Mouse (Mus musculus): ENCODE measurements around the gene Rpl27. TPM values are rescaled to one million over a fixed set of nuclear protein-coding genes. Genes with fewer than 3 reads are reported as not detected.
"Not testable (repeated sequence)": the region's sequence is repeated elsewhere in the genome, so short reads cannot be mapped to it uniquely, and the experiment has no call there.

The Rpl27 gene
- total RNA-seq, 2 experiments from 2014 or later, result 49.7 to 52.9 TPM

DNA sequence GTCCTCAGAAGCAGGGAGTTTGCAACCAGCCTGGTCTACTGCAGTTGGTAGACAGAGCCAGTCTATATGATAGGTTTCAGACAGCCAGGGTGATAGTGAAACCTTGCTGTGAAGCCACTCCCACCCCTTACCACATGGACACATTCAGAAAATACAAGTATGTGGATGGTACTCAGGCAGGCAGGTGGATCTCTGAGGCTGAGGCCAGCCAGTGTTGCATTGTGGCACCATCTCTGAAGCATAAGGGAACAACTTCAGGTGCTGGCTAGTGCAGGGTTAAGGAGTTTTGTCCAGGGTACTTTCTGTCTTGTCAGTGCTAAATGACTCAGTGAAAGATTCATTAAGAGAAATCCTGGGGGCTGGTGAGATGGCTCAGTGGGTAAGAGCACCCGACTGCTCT, 4.2 kb downstream of the Rpl27 start:
- no peak for DNase-seq

DNA sequence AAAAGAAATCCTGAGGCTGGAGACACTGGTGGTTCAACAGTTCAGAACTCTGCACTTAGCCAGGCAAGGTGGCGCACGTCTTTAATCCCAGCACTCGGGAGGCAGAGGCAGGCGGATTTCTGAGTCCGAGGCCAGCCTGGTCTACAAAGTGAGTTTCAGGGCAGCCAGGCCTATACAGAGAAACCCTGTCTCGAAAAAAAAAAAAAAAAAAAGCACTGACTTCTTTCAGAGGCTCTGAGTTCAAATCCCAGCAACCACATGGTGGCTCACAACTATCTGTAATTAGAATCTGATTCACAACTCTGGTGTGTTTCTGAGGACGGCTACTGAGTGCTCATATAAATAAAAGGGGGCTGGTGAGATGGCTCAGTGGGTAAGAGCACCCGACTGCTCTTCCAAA, 4.8 kb downstream of the Rpl27 start:
- intact Hi-C loops (cut with DNase I); DNase-seq: not testable (repeated sequence)

More for the DNA sequence above, 4.2 kb downstream of the Rpl27 start:
- intact Hi-C loops (cut with DNase I), result no loop called here

DNA sequence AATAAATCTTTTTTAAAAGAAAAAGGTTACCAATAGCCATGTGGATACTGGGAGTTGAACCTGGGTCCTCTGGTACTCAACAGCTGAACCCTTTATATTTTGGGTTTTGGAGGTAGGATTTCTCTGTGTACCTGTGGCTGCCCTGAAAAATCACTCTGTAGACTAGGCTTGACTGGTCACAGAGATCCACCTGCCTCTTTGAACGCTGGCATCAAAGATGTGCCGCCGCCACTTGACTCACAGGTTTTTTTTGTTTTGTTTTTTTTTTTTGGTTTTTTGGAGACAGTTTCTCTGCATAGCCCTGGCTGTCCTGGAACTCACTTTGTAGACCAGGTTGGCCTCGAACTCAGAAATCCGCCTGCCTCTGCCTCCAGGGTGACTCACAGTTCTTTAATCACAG, 5.7 kb downstream of the Rpl27 start:
- intact Hi-C loops (cut with DNase I), result loop anchor here (2.0 kb wide), 1 partner anchor 17 kb away; the partner anchor contains the start of gene Rnd2
- DNase-seq, result no peak

DNA sequence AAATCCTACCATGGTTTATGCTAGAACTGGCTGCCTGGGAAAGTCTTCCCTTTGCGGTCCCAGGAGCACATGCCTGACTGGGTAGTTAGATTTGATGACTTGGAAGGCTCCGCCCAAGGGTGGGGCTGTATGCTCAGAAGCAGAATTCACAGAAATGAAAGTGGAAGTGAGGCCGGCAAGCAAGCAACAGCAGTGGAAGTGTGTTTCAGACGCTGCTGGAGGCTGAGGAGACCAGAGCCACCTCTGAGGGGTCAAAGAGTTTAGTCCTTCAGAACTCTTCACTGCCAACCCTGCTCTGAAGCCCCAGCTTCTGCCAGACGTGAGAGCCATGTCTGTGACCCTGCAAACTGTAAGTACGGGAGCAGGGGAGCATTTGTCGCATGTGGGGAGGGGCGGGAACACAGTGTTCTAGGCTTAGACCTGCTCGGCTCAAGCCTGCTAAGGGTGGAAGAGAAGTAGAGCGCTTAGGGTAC, 6.2 kb downstream of the Rpl27 start, which contains the start of gene Ifi35:
Ifi35 (plus strand) TSS at position 134 of the 473 bp plus-strand sequence.
- peak; percentile 74 to 79 for DNase-seq
- intact Hi-C loops (cut with DNase I), result loop anchor here (2.0 kb wide), 1 partner anchor 16 kb away; the partner anchor contains the start of gene Rnd2

DNA sequence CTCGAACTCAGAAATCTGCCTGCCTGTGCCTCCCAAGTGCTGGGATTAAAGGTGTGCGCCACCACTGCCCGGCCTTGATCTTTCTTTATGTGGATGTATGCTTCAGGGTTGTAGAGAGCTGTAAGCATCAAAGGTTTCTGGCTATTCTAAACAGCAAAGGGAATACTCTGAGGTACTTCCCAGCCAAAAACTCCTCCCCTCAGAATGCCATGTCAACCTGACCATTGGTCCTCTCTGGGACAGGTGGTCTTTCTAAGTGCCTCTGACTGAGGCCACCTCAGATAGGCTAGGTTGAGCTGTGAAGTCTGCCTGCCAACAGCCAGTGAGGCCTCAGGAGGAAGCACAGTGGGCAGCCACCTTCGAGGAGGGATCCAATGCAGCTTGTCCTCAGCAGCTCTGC, 6.8 kb downstream of the Rpl27 start:
- intact Hi-C loops (cut with DNase I), result loop anchor here (2.0 kb wide), 1 partner anchor 16 kb away; the partner anchor contains the start of gene Rnd2
- no peak for DNase-seq

DNA sequence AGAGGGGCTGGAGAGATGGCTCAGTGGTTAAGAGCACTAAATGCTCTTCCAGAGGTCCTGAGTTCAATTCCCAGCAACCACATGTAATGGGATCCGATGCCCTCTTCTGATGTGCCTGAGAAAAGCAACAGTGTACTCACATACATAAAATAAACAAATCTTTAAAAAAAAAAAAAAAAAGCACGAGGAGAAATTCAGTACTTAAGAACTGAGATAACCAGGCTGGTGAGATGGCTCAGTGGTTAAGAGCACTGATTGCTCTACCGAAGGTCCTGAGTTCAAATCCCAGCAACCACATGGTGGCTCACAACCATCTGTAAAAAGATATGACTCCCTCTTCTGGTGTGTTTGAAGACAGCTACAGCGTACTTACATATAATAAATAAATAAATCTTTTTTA, 7.5 kb downstream of the Rpl27 start:
- intact Hi-C loops (cut with DNase I), result loop anchor here (2.0 kb wide), 1 partner anchor 15 kb away; the partner anchor contains the start of gene Rnd2
- DNase-seq, result not testable (repeated sequence)

DNA sequence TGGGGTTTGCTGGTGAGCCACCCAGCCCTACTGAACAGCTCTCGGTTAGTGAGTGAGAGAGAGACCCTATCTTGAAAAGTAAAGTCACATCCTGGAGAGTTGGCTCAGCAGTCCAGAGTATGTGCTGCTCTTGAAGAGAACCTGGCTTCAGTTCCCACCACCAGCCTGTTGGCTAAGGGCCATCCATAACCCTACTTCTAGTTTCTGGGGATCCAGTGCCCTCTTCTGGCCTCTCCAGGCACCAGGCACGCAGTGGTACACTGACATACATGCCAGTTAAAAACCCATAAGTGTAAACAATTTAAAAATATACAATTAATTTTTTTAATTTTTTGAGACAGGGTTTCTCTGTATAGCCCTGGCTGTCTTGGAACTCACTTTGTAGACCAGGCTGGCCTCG, 8.3 kb downstream of the Rpl27 start:
- intact Hi-C loops (cut with DNase I), result no loop called here
- DNase-seq, result no peak

DNA sequence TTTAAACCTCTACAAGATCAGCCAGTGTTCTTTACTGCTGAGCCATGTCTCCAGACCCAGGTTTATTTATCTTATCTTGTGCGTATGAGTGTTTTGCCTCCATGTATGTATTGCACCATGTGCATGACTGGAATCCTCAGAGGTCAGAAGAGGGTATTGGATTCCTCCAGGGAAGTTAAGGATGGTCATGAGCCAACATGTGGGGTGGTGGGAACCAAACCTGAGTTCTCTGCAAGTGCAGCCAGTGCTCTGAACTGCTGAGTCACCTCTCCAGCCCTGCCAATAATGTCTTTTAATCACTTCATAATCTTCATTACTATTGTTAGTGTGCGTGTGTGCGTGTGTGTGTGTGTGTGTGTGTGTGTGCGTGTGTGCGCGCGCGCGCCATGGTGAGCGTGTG, 9.4 kb downstream of the Rpl27 start:
- no peak for DNase-seq
- intact Hi-C loops (cut with DNase I), result no loop called here

DNA sequence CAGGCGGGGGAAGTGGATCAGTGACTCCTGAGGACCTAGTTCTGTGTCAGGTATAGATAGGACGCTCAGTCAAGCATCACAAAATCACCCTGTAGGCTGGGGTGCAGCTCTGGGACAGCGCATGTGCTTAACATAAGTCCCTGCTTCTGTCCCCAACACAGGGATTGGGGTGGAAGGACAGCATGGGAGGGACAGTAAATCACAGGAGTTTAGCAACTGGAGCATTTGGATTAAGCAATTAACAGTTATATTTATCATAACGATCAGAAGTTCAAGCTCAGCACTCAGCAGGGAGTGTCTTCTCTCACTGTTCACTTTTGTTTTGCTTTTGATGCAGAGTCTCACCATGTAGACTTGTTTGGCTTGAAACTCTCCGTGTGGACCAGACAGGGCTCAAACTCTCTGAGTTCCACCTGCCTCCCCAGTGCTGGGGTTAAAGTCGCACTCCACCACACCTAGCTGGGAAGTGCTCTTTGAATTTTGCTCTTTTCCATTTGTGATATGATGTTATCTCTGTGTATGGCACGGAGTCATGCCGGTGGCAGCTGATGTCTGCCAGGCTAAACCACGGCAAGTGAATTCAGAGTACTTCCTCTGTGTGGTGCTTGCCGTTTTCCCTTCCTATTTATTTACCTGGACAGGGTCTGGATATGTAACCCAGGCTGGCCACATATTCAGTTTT, 10.1 kb downstream of the Rpl27 start:
- DNase-seq, result no peak
- intact Hi-C loops (cut with DNase I), result no loop called here

DNA sequence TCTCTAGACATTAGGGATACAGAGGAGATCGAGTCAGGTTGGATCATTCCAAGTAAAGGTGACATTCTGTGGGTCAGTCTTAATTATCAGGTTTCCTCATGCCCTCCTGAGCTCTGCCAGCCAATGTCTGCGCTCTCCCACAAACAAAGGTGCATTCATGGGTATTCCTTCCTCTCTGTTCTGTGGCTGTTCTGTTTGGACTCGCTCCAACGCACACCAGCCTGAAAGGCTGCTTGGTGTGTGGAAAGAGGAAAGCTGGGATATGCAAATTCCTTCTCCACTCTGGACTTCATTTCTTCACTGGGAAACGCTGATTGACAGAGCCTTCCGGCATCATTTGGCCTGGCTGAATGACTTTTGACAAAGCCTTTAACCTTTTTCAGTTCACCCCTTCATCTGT, 12.6 kb downstream of the Rpl27 start:
- no peak for DNase-seq
- intact Hi-C loops (cut with DNase I), result no loop called here

DNA sequence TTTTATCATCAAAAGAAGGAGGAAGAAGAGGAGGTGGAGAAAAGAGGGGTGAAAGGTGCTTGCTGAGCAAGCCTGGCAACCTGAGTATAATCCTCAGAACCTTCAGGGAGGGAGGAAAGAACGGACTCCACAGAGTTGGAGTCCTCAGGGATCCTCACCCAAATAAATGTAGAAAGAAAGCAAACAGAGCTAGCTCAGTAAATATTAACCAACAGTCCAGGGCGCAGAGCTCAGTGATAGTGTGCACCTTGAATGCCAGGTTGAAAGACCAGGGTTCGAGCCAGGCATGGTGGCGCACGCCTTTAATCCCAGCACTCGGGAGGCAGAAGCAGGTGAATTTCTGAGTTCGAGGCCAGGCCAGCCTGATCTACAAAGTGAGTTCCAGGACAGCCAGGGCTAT, 13.5 kb downstream of the Rpl27 start:
- DNase-seq, result no peak
- intact Hi-C loops (cut with DNase I), result no loop called here

DNA sequence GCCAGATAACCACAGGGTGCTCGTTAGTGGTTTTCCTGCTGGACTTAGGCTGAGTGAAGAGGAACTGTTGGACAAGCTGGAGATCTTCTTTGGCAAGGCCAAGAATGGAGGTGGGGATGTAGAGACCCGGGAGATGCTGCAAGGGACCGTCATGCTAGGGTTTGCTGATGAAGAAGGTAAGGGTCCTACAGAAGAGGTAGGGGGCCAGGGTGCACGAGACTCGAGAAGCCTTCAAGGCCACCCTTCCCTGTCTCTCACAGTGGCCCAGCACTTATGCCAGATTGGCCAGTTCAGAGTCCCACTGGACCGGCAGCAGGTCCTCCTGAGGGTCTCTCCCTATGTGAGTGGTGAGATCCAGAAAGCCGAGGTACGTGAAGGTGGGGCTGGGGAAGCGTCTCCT, 15.5 kb downstream of the Rpl27 start:
- DNase-seq, result no peak
- intact Hi-C loops (cut with DNase I), result no loop called here

DNA sequence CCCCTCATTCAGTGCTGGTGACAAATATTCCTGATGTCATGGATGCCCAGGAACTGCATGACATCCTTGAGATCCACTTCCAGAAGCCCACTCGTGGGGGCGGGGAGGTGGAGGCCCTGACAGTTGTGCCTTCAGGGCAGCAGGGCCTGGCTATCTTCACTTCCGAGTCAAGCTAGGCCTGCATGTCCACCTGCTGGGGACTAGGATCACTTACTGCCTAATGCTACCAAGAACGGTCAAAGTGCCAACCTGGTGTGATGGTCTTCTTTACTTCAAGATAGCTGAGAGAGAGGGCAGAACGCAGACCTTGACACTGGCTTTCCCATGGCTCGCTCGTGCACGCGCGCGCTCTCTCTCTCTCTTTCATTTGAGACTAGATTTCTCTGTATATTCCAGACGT, 16.1 kb downstream of the Rpl27 start:
- no peak for DNase-seq
- intact Hi-C loops (cut with DNase I), result no loop called here

DNA sequence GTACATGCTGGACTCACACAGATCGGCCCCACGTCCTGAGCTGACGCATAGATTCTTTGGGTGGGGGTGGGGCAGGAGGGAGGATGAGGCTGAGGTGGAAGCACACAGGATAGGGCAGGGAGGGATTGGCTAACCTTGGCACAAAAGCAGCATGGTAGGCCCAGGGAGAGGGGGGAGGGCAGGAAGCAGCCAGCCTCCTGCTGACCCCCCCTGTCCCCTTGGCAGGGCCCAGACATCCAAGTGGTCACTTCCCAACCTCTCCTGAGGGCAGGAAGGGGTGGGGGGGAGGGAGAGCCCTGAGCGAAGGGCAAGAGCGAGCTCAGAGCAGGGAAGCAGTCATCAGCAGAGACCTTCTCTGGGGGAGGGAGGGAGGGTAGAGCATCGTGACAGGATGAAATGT, 17.6 kb downstream of the Rpl27 start:
- intact Hi-C loops (cut with DNase I), result no loop called here
- DNase-seq, result no peak

DNA sequence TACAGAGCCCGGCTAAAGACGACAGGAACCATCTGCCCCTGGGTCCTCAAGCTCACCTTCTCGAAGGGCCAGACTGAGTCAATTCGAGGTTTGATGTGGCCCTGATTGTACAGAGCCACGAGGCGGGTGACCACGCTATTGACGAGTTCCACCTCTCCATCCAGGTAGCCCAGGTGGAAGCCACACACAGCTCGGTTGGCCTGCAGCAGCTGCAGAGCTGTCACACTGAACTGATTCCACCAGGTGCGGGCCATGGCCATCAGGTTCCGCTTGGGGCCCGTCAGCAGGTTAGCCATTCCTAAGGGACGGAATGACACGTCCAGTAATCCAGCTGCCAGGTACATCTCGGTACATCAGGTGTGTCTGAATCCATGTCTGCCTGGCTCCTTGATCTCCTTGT, 18.2 kb downstream of the Rpl27 start:
- intact Hi-C loops (cut with DNase I), result no loop called here
- no peak for DNase-seq

DNA sequence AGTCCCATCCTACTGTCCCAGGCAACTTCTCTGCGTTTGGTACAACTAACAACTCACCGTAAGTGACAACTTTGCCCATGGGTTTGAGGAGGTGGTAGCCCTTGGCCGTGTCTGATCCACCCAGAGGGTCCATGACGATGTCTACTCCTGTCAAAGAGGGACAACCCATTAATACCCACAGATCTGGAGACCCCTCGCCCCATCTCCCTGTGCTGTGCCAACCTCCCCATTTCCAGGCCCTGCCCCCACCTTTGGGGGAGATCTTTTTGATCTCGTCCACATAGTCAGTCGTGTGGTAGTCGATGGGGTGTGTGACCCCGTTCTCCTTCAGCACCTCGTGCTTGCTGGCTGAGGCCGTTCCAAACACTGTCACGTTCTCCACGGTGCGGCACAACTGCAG, 20.0 kb downstream of the Rpl27 start:
- no peak for DNase-seq
- intact Hi-C loops (cut with DNase I), result no loop called here

DNA sequence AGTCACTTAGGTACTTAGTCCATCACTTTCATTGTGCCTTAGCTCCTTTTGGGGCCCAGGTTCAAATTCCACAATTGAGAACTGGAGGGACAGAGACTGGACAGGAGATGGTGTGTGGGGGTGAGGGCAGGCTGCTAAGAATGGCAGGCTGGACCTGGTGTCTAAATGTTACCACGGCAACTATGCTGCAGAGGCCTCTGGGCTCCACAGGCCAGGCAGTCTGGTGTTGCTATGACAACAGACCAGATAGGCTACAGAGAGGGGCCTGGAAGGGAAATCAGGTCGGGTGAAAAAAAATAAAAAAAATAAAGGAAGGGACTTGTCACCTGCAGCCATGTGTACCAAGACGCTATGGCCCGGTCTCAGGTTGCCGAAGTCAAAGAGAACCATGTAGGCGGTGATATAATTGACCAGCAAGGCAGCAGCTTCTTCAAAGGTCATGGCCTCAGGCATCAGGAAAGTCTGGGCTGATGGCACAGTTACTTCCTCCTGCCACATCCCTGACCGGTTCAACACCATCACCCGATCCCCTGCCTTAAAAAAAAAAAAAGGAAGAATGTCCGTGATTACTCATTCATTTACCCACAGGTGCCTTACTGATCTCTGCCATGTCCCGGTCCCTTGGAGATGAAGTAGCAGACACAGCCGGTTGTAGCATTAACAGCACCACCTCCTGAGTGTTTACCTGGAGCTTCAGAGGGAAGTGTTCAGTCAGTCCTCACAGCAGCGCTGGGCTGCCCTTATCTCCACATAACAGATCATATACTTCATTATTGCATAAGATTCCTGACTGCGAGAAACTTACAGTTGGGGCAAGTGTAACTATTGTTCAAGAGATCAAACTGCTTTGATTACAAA, 20.7 kb downstream of the Rpl27 start:
- DNase-seq, result no peak
- intact Hi-C loops (cut with DNase I), result no loop called here

DNA sequence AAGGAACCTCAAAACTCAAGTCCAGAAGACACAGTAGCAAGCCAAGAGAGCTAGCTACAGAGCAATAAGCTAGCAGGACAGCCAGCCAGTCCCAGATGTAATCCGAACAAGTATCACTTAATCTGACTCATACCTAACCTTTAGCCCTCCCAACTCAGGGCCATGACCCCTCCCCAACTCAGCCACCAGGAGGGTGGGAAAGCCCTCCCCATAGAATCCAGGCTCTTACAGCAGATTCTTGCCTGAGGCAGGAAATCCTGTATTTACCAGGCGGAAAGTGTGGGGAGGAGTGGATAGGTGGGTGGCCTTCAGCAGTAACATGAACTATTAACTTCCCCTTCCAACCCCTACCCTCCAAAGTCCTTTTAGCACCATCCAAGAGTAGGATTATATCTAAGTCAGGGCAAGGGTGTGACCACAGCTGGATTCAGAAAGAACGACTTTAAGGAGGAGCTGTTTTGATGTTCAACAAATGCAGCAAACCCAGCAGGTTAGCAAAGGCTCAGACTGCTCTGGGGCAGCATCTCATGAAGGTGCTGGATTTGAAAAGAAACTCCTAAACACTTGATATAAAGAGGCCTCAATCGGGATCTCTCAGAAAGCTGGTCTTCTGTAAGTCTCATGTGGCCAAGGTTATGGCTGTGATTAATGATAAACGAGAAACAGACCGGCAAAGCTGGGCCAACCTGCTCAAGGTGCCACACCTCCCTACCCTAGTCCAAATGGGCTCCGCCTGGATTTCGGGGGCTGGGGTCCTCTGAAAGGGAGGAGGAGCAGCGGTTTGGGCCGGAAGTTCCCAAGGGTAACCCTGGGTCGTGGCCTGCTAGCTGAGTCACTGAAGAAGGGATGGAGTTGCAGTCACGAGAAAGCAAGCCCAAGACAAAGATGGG, 22.4 kb downstream of the Rpl27 start, which contains the start of gene Rnd2:
Rnd2 (plus strand) TSS at position 789 of the 890 bp plus-strand sequence.
- no peak for DNase-seq

DNA sequence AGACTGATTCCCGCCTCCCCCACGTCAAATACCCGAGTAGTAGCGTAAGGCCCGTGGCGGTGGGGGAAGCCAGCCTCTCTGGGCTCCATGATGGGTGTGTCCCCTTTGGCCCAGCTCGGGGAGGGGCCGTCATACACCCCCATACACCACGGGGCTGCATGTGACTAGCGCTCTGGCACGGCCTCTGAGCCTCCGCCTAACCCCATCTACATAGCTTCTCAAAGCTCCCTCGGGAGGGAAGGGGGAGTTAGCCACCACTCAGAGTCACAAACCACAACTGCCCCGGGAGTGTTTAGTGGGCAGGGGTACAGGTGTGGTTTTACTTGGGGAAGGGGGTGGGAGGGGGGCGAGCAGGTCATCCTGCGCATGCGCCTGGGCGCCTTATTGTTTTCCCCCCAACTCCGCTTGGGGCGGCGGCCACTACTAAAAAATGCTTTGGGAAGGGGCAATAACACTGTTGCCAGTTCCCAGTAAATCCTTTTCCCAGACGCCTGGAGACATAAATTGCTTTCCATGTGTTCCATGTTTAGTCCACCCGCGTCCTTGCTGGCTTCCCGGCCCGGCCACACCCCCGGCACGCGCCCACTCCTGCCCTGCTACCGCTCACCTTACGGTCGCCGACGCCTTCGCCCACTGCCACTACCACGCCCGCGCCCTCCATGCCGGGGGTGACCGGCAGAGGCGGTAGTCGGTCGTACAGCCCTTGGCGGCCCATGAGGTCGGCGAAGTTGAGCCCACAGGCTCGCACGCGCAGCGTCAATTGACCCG, 23.2 kb downstream of the Rpl27 start:
- peak; percentile 70 to 77 for DNase-seq
- intact Hi-C loops (cut with DNase I), result loop anchor here (2.0 to 5.0 kb wide), 2 partner anchors 16 to 87 kb away; partner anchors contain the start of genes Brca1, Ifi35 and Nbr1

More for the DNA sequence above, 22.4 kb downstream of the Rpl27 start, which contains the start of gene Rnd2:
- intact Hi-C loops (cut with DNase I), result loop anchor here (2.0 to 5.0 kb wide), 2 partner anchors 16 to 88 kb away; partner anchors contain the start of genes Brca1, Ifi35 and Nbr1
